Mouse (Mus musculus) neutrophil, adult 5-6 weeks (primary cell): ENCODE results near the gene C1galt1. TPM values are rescaled to one million over a fixed set of nuclear protein-coding genes. Genes with fewer than 3 reads are reported as not detected.

Source experiments
- ATAC-seq: fragments of 151-379, 151-347 bp; 2 replicates; pipeline ENCODE4 v1.8.0; 2017; ENCODE audit warnings: mild to moderate bottlenecking, moderate TSS enrichment; ENCODE audit not compliant: insufficient number of reproducible peaks, poor library complexity, low FRiP score, severe bottlenecking; ENCODE audit errors: extremely low read depth
- total RNA-seq: library from RNA; stranded (forward); fragments of 200-1000 nt; gene quantifications from 2 replicates; pipeline ENCODE4 v1.2.3, GENCODE M21; 2017

The C1galt1 gene
- 47.1 and 50.4 TPM in 2 replicates for total RNA-seq

DNA sequence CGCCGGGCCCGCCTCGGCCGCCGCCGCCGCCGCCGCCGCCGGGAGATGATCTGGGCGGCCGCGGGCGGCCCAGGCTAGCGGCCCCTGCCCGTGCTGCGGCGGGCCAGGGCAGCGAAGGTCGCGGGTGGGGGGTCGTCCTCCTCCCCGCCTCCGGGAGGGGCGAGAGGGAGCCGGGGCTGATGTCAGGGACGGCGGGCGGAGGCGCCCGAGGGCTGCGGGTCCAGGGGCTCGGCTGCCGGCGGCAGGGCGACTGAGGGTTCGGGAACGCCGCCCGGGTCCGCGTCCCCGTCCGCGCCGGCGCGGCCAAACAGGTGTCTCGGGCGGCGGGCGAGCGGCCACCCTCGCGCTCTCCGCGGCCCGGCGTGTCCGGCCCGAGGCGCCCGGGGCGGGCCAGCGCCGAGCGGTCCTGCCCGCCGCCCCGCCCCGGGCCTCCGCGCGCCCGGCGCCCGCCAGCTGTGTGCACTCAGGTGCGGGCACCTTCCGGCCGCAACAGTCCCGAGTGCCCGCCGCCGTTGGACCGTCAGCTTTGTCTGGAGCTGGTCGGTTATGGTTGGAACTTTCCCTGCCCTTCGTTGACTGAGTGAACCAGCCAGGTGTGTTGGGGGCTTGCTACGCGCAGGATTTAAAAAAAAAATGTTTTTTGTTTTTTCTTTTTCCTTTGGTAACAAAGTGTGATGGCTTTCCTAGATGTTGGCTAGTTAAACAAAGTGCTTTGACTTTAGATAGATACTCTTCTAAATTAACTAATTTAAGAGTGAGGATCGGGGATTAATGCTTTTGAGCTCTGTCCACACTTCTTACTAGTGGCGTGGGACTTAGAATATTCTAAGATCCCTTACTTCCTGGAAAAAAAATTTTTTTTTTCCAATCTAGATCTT, at the start of gene C1galt1:
C1galt1 (plus strand) TSS at position 41 of the 878 bp plus-strand sequence.
- ATAC-seq = no peak

DNA sequence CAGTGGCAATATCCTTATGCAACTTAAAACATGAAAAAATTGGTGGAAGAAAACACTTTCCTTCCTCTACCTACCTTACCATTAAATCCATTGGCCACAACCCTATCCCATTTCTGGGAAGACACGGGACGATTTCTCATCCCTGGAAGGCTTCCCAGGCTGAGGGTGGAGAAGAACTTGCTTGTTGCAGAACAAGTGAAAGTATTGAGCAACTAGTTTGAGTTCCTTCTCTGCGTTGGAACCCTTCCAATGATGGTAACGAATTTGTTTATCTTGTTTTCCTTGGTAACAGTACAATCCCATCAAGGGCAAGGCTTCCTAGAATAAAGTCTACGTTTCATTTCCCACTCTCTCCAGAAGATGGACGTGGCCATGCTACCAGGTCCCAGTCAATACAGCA, 44.7 kb upstream of the C1galt1 start:
- ATAC-seq = no peak

DNA sequence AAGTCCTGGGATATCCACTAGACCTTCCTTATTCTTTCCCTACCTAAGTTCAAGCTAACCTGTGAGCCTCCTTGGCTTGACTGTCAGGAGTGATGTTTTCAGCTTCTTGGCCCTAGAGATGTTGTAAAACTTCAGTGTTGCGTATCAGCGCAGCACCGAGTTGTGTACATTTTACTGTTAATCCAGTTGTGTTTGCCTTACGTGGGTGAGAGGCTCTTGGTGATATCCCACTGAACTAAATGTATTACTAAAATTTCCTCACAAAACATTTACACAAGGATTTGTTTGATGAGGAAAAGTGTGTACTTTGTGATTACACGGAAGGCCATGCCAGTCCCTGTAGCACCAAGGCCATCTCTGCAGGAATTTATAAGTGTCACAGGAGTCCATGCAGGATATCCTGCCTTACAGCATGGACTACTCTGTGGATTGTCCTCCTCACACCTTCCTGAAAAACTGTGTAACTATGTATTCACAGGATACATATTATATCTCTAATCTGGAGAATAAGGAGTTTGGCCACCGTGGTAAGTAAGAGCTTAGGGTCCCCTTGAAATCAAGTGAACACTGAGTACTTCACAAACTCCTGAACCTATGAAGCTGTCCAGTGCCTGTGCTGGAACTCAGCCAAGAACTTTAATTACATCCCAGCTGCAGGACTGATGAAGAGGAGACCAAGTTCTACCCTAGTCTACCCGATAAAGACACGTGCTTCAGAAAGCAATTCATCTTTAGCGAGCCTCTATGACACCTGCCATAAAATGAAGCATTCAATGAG, 40.7 kb upstream of the C1galt1 start:
- no peak for ATAC-seq

DNA sequence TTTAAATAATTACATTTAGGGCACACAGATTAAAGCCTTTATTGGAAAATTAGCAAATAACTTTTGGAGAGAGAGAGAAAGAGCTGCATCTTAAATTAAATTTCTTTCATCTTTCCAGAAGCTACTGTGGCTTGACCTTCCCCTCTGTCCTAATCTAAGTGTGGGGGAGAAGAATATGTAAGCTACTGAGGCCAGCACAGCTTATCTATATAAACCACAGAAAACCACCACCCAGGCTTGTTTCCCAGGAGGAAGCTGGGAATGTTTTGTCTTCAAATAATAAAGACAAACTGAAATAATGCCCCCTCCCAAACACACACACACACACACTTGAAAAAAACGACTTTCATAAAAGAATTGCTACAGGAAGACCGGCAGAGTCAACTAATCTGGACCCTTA, 30.5 kb upstream of the C1galt1 start:
- ATAC-seq = no peak

DNA sequence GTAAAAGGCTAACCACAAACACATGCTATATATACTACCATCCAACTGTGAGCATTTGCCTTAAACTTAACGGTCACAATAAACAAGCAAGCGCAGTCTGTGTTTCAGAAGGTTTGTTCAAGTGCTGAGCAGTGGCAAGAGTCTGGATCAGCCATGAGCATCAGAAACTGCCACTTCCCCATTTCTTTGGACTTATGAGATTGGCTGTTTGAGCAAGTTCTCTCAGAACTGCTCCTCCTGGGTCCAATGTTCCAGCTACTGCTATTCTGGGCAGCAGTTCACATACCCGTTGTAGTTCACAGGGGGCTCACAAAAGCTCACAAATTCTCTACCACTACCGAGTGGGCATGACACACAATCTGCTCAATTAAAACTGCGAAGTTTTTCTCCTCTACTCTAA, 28.4 kb upstream of the C1galt1 start:
- no peak for ATAC-seq

DNA sequence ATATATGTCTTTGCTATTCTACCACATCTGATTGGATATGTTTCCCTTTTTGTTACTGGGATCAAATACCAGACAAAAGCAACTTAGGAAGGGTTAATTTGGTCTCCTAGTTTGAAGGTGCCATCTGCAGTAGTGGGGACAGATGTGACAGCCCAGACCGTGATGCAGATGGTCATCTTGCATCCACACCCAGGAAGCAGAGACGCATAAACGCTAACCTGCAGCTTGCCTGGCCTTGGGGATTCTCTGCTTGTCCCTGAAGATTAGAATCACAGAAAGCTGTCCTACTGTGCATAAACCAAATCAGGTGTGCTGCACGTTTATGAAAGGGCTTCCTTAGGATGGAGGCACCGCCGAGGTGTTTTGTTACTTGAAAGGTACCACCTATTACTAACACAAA, 22.0 kb upstream of the C1galt1 start:
- no peak for ATAC-seq

DNA sequence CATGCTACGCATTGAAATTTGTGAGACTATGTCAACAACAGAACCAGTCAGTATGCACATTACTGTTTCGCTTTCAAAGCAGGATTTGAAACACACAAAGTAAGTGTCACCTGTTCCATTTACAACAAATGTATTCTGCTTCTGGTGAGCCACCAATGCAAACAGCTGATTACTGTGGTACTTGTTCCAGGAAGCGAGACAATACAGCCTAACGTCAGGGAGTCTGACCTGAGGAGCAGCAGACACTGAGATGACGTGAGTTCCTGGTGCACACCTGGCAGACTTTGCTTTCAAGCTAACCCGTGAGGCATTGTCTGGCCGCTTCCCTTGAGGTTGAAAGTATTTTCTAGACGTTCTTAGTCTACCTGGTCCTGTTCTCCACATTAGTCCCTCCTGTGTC, 13.8 kb upstream of the C1galt1 start:
- no peak for ATAC-seq

DNA sequence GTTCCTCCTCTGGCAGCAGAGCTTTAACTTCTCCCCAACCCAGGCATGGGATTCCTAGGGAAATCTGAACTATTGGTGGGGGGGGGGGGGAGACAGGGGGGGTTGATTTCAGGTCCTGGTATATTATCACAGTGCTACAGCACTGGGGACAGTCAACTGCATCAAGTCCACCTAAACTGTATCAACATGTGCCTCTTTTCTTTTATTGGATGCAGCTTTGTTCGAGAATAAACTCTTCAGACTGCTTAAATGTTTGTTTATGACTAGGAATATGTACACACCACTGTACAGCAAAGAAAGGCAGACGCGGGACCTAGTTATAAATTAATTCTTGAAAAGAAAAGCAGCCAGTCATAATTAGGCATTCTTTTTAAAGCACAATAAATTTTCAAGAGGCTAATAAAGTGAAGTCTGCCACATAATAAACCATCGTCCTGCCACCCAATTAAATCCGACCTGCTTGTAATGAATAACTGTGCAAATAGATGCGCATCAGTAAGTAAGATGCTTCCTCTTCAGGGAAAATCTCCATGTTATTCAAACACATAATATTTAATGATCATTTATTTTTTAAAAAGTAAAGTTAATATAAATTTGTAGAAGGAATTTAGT, 12.0 kb upstream of the C1galt1 start:
- ATAC-seq = no peak

DNA sequence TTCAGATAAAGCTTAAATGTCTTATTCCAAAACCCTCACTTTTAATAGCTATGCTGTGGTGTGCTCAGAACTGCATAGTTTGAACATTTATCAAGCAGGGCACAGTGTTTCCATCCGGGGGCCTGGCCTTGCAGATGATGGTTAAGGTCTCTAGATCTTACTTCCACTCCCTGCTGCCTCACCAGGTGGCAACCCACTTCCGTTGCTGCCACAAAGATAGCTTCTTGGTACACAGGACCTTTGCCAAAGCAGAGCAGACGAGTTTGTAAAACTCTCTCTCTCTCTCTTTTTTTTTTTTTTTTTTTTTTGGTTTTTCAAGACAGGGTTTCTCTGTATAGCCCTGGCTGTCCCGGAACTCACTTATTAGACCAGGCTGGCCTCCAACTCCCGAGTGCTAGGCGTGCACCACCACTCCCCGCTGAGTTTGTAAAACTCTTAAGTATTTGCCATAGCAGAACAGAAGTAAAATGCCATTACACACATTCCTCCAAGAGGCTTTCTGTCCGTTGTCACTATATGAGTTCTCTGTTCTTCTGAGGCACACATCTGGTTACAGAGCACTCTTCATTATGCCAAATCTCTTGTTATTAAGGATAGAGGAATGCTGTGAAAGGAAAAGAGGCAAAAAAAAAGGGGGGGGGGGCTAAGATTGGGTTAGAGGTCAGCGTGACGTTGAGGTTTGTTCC, 773 bp upstream of the C1galt1 start:
- ATAC-seq = no peak

DNA sequence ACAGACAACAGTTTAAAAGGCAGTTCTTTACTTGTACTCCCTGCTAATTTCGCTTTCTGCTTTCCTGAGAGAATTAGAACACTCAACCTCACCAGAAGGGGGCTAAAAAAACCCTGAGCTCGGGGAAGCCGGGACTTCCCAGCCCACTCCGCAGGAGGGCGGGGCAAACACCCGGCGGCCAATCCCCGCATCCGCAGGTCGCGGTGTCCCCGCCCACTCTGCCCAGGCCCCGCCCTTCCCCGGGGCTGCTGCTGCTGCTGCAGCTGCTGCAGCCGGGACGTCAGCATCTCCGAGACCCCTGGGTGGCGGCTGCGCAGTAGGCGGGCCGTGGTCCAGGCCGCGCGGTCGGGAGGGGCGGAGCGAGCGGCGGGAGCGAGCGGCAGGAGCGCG, 235 bp upstream of the C1galt1 start:
- peak; percentile 93 for ATAC-seq

DNA sequence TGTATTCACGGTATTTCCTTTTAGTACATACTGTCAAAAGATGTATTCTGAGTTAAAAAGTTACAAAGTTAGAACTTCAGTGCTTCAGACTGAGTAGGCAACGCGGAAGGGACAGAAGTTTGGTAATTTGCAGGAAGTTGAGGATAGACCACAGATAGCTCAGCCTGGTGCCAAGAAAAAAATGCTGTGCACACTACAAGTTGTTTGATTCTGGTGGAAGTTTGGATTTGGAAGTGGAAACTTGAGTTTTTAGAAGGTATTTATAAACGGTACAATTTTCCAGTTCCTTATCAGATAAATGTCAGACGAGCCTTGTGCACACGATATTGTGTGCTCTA, 1.0 kb downstream of the C1galt1 start:
- no peak for ATAC-seq

DNA sequence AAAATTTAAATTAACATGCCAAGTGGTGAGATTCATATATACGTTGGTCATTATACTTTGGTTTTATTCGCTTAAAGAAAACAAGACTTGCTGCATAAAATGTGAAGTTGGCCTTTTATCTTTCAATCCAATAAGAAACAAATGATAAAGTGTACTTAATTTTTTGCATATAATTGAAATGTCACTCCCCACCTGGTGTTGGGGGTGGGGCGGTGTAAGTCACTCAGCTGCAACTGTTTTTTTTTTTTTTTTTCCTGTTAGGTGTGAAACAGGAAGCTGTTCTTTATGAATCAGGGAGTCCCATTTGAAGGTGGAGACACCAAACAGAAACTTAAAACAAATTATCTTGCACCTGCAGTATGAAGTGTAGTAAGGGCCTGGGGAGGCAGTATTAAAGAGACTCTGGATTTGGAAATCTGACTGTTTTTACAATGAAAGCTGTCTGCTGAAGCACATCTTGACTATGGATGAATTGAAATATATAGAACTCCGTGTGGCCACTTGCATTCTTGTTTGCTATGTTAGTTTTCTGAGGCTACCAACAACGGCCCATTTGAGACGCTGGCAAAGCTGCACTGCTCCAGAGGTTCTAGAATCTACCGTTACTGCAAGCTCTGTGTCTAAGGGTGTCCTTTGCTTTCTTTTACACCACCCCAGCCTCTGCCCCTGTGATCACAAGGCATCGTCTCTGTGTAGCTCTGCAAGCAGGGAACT, 2.2 kb downstream of the C1galt1 start:
- ATAC-seq = peak; percentile 26; the same call in 1 of the 2 replicates

DNA sequence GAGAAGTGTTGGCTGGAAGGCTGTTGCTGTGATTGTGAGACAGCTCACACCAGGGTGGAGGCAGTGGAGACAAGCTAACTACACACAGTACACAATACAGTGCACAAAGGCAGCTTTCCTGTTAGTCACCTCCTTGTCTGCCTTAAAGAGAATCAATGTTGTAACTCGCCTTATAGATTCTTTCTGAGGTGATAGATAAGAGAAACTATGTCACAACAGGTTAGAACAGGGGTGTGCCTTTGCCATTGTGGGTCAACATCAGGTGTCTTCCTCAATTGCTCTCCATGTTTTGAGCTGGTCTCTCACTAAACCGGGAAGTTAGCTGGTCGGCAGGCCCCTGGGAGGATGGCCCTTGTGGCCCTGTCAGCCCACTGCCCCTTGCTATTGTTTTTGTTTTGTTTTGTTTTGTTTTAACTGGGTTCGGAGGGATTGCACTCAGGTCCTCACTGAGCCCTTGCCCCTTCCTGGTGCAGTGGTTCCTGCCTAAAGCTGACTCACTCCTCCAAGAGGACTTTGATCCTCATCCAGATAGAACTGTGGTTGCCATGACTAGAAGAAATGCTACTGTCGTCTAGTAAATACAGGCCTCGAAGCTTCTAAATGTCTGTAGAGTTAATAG, 3.4 kb downstream of the C1galt1 start:
- ATAC-seq = no peak

DNA sequence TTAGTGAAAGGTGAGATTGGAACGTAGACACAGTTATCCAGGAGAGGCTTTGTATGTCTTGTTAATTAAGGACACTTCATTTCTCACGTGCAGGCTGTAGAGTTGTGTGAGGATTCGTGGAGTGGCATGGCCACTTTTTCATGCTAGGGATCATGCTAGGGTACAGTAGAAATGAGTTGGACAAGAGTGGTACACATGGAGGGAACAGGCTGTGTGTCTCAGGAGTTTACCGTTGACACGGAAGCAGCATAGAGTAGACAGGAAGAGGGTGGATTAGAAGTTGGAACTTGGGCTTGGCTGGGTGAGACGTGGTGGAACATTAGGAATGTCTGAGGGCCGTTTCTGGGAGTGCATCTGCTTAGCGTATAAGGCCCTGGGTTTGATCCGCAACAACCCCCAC, 4.1 kb downstream of the C1galt1 start:
- ATAC-seq = no peak

DNA sequence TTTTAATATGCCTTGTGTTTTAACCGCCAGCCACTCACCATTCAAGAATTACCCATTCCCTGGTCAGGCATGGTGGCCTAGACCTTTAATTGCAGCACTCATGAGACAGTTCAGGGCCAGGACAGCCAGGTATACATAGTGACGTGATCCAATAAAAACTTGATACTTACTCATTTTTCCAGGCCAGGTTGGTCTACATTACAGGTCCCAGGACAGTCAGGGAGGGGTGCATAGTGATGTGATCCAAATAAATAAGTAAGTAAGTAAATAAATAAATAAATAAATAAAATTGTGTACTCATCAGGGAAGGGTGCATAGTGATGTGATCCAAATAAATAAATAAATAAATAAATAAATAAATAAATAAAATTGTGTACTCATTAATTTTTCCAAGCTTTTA, 6.4 kb downstream of the C1galt1 start:
- no peak for ATAC-seq

DNA sequence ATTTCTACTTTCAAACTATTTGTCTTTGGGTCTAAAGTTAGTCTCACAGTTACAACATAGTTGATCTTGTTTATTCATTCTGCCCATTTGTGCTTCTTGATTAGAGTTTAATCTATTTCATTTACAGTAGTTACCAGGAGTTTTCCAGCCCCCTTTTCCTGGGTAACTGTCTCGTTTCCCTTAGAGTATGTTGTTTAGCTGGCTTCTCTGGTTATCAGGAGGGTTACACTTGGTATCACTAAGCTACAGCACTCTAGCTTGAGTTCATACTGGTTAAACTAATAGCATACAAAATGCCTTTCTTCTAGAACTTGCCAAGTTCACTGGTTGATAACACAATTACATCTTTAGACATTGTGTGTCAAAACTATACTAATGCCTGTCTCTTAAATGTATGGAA, 8.3 kb downstream of the C1galt1 start:
- no peak for ATAC-seq

DNA sequence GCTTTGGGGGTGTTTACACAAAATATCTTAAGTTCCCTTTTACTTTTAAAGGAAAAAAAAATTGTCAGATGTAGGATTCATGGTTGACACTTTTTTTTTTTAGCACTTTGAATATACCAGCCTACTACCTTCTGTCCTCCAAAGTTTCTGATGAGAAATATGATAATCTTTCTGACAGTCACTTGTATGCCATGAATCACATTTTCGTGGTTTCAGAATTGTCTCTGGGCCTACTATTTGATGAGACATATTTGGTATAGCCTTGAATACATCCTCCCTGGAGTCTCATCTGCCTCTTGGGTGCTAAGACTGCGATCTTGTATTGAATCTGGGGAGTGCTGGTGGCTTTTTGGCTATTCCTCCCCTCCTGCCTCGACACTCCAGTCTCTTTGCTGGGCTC, 8.8 kb downstream of the C1galt1 start:
- no peak for ATAC-seq

DNA sequence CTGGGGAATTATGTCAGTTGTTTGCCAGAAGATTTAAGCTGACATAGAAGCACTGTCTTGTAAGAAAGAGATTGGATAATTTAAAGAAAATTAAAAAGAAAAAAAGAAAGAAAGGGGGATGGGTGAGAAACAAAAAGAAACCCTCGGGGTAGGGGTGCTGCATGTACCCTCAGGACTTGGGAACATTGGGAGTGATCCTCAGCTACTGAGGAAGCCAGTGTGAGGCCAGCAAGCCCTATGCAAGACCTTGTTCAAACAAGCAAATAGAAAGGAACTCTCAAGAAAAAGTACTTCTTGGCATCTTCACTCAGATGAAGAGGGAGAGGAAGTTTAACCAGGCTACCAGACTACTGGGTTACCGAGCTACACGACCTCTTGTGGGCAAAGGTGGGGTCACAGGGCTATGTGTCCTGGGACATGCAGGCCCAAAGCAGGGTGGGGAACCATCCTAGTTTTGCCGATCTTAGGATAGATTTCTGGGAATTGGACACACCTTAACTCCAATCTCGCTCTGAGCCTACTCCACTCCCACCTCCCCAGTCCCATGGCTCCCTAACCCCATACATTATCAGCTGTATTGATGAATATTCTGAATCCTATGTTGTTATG, 12.1 kb downstream of the C1galt1 start:
- peak; percentile 91 for ATAC-seq
